Mouse (Mus musculus): ENCODE data around the gene Dqx1.
A peak's percentile ranks its signal among the peaks of the same experiment; 100 is the strongest.

Gene Dqx1

GRCm38 (mm10) chr6:83033249-83034185 is 24.1 kb upstream of the Dqx1 start, which contains the start of the genes Dok1 and Loxl3:
Gene Dok1 (minus strand): TSS chr6:83033471.
Gene Loxl3 (plus strand): TSS chr6:83034173.
- peak; percentile 85 for DNase-seq

- DNase-seq = no peak
These were observed 23.1 kb upstream of the Dqx1 start for GRCm38 (mm10) chr6:83034463-83035055.

- no peak for DNase-seq
These were observed 20.5 kb upstream of the Dqx1 start for GRCm38 (mm10) chr6:83037188-83037587.

GRCm38 (mm10) chr6:83038496-83039012 is 19.1 kb upstream of the Dqx1 start:
- DNase-seq = peak; percentile 88

- no peak for DNase-seq
These were observed 17.0 kb upstream of the Dqx1 start for GRCm38 (mm10) chr6:83040601-83041000.

- no peak for DNase-seq
These were observed 14.1 kb upstream of the Dqx1 start for GRCm38 (mm10) chr6:83043561-83043960.

GRCm38 (mm10) chr6:83043993-83044392 is 13.7 kb upstream of the Dqx1 start:
- DNase-seq = no peak

GRCm38 (mm10) chr6:83044742-83045141 is 12.9 kb upstream of the Dqx1 start:
- DNase-seq = no peak

GRCm38 (mm10) chr6:83049367-83049766 is 8.3 kb upstream of the Dqx1 start:
- DNase-seq = no peak

GRCm38 (mm10) chr6:83053136-83053960 is 4.3 kb upstream of the Dqx1 start:
- DNase-seq = peak; percentile 62

- DNase-seq = peak; percentile 97
These were observed 3.4 kb upstream of the Dqx1 start, which contains the start of gene Aup1 for GRCm38 (mm10) chr6:83054074-83054851. Gene Aup1 (plus strand): TSS chr6:83054521.

- peak; percentile 52 for DNase-seq
These were observed 2.7 kb upstream of the Dqx1 start, which contains the start of gene Htra2 for GRCm38 (mm10) chr6:83054871-83055431. Gene Htra2 (minus strand): TSS chr6:83055273.

GRCm38 (mm10) chr6:83058725-83059124 is 1.1 kb downstream of the Dqx1 start:
- no peak for DNase-seq

- DNase-seq = no peak
These were observed 8.4 kb downstream of the Dqx1 start for GRCm38 (mm10) chr6:83065995-83066394.

GRCm38 (mm10) chr6:83066441-83066840 is 8.8 kb downstream of the Dqx1 start:
- no peak for DNase-seq

GRCm38 (mm10) chr6:83068221-83068620 is 10.6 kb downstream of the Dqx1 start:
- no peak for DNase-seq

GRCm38 (mm10) chr6:83068706-83069487 is 11.3 kb downstream of the Dqx1 start:
- peak; percentile 31 for DNase-seq

- DNase-seq = no peak
These were observed 12.0 kb downstream of the Dqx1 start for GRCm38 (mm10) chr6:83069488-83070246.

- DNase-seq = no peak
These were observed 12.4 kb downstream of the Dqx1 start, which contains the start of gene Tlx2 for GRCm38 (mm10) chr6:83070247-83070310. Gene Tlx2 (minus strand): TSS chr6:83070293.

Data from embryo, embryonic 11 days (tissue).